Mouse (Mus musculus) limb, embryonic 10.5 days (tissue): ENCODE results near the gene Polr2l. TPM values are rescaled to one million over a fixed set of nuclear protein-coding genes. Genes with fewer than 3 reads are reported as not detected.

Source experiments
- DNase-seq: peaks from one replicate; pipeline ENCODE4 v3.0.0-alpha.2; 2017; ENCODE audit warnings: low spot score
- H3K27ac ChIP-seq: fragments of 300-500 bp; sonication (generic); 2 replicates; pipeline ENCODE4 v1.5.1; 2016; ENCODE audit warnings: mild to moderate bottlenecking
- H3K27me3 ChIP-seq: fragments of 300-500 bp; sonication (generic); 2 replicates; pipeline ENCODE4 v1.6.1; 2016; ENCODE audit warnings: low read depth, mild to moderate bottlenecking; ENCODE audit not compliant: poor library complexity, severe bottlenecking
- H3K36me3 ChIP-seq: fragments of 300-500 bp; sonication (generic); 2 replicates; pipeline ENCODE4 v1.6.1; 2016; ENCODE audit warnings: mild to moderate bottlenecking, moderate library complexity
- H3K4me1 ChIP-seq: fragments of 300-500 bp; sonication (generic); 2 replicates; pipeline ENCODE4 v1.6.1; 2016
- H3K4me3 ChIP-seq: fragments of 300-500 bp; sonication (generic); 2 replicates; pipeline ENCODE4 v1.5.1; 2016; ENCODE audit warnings: mild to moderate bottlenecking, moderate library complexity
- H3K9me3 ChIP-seq: fragments of 300-500 bp; sonication (generic); replicated peaks from 2 replicates; pipeline ENCODE4 v1.6.1; 2016; ENCODE audit warnings: mild to moderate bottlenecking
- WGBS: fragments of 180-500 bp; shearing (Covaris S2); methylation state at CpG from one replicate; pipeline ENCODE4 v1.1.7; 2016; 5-methylcytosine and 5-hydroxymethylcytosine counted together
- polyA plus RNA-seq: library from polyadenylated mRNA; unstranded; fragments of >200 nt; fragmentation: Nextera tagmentation; extraction: Ambion mirVana; gene quantifications from 2 replicates; pipeline ENCODE4 v1.2.1, GENCODE M21; 2016

Gene Polr2l
- polyA plus RNA-seq, 1 experiment from 2014 or later, result 77.2 TPM

DNA sequence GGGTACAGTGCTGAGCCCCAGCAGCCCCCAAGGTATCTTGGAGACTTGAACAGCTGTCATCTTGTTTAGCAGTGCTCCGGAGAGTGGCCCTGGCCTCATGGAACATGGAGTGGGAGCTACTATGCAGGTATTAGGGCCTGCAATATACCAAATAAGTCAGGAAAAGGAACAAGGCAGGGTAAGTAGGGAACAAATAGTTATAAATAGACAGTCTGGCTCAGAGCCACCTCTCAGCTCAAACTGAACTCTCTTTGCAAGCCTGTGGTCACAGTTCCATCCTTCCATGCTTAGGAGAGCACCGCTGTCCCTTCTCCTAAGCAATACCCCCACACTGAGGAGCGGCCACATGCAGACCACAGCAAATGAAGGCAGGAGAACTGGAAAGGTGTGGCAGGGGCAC lies 22.7 kb upstream of the Polr2l start:
- no peak for DNase-seq
- H3K4me3 ChIP-seq, result no peak overlapping the region
- peaks cover 42% of the 10 kb centered on the region for H3K36me3 ChIP-seq
- no peaks in the 10 kb centered on the region for H3K4me1 ChIP-seq
- no peak overlapping the region for H3K27ac ChIP-seq
- 95% methylated on average over 3 of the region's 3 CpGs for WGBS
- H3K27me3 ChIP-seq, result no peaks in the 10 kb centered on the region
- no peaks in the 10 kb centered on the region for H3K9me3 ChIP-seq

- Histone ChIP-seq H3K27ac (no peak overlapping the region), H3K36me3 (peaks cover 44% of the 10 kb centered on the region), H3K4me3 (no peak overlapping the region), H3K9me3 (no peaks in the 10 kb centered on the region), H3K27me3 (no peaks in the 10 kb centered on the region), H3K4me1 (no peaks in the 10 kb centered on the region)
- no peak for DNase-seq
- 96% methylated on average over 4 of the region's 4 CpGs for WGBS
Observed at GRCm38 (mm10) chr7:141495940-141496339, 21.0 kb upstream of the Polr2l start.

- peaks cover 44% of the 10 kb centered on the region for H3K36me3 ChIP-seq
Observed at GRCm38 (mm10) chr7:141495379-141495778, 20.4 kb upstream of the Polr2l start.

DNA sequence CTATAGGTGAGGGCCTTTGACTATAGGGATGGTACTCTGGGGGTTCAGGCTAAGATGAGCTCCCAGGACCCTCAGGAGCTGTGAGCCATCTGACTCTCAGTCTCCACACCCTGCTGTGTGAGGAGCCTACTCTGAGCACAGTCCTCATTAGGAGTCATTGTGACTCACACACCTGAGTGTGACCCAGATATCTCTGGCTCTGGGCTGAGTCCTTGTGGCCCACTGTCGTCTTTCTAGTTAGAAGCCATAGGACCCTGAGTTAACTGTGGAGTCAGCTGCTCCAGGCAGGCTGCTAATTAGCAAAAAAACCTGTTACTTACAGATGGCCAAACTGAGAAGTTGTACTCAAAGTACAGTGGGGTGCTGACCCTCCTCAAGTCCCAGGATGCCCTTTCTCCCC lies 18.8 kb upstream of the Polr2l start:
- Histone ChIP-seq H3K27me3 (no peaks in the 10 kb centered on the region), H3K36me3 (peaks cover 32% of the 10 kb centered on the region), H3K4me1 (no peaks in the 10 kb centered on the region), H3K4me3 (no peak overlapping the region), H3K9me3 (no peaks in the 10 kb centered on the region), H3K27ac (no peak overlapping the region)
- no peak for DNase-seq
- WGBS, result 87% methylated on average over 1 of the region's 1 CpGs

More at GRCm38 (mm10) chr7:141495379-141495778, 20.4 kb upstream of the Polr2l start:
- 84% methylated on average over 2 of the region's 2 CpGs for WGBS
- no peaks in the 10 kb centered on the region for H3K4me1 ChIP-seq
- no peak for DNase-seq
- no peak overlapping the region for H3K27ac ChIP-seq
- H3K27me3 ChIP-seq, result no peaks in the 10 kb centered on the region
- H3K9me3 ChIP-seq, result no peaks in the 10 kb centered on the region
- H3K4me3 ChIP-seq, result no peak overlapping the region

DNA sequence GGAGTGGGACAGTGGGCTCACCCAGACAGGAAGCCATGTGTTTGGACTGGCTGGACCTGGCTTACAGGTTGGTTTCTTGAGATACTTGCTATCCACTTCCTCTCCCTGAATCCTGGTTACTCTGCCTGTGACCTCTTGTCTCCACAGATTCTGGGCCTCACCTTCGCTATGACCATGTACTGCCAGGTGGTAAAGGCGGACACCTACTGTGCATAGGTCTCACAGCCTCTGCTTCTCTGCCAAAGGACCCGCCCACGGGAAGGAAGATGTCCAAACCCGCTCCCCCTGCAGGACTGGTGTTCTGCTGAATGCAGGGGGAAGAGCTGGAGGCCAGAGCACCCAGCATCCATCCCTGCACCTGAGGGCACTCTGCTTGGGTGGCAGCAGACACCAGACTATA lies 17.8 kb upstream of the Polr2l start:
- DNase-seq, result no peak
- Histone ChIP-seq H3K27me3 (no peaks in the 10 kb centered on the region), H3K4me3 (no peak overlapping the region), H3K4me1 (no peaks in the 10 kb centered on the region), H3K9me3 (no peaks in the 10 kb centered on the region), H3K27ac (no peak overlapping the region), H3K36me3 (peaks cover 32% of the 10 kb centered on the region)
- WGBS, result 93% methylated on average over 5 of the region's 5 CpGs

- WGBS, result 81% methylated on average over 2 of the region's 2 CpGs
- Histone ChIP-seq H3K36me3 (peaks cover 29% of the 10 kb centered on the region), H3K9me3 (no peaks in the 10 kb centered on the region), H3K27me3 (no peaks in the 10 kb centered on the region), H3K4me1 (no peaks in the 10 kb centered on the region), H3K27ac (no peak overlapping the region), H3K4me3 (no peak overlapping the region)
- no peak for DNase-seq
Observed at GRCm38 (mm10) chr7:141491151-141491550, 16.2 kb upstream of the Polr2l start.

GRCm38 (mm10) chr7:141487141-141487540 lies 12.2 kb upstream of the Polr2l start:
- Histone ChIP-seq H3K36me3 (peaks cover 8% of the 10 kb centered on the region), H3K27ac (no peak overlapping the region), H3K4me3 (no peak overlapping the region), H3K27me3 (peaks cover 26% of the 10 kb centered on the region), H3K4me1 (peaks cover 7% of the 10 kb centered on the region), H3K9me3 (no peaks in the 10 kb centered on the region)
- 84% methylated on average over 7 of the region's 7 CpGs for WGBS
- DNase-seq, result no peak

GRCm38 (mm10) chr7:141486239-141486638 lies 11.3 kb upstream of the Polr2l start:
- WGBS, result 94% methylated on average over 1 of the region's 1 CpGs
- H3K4me3 ChIP-seq, result no peak overlapping the region

DNA sequence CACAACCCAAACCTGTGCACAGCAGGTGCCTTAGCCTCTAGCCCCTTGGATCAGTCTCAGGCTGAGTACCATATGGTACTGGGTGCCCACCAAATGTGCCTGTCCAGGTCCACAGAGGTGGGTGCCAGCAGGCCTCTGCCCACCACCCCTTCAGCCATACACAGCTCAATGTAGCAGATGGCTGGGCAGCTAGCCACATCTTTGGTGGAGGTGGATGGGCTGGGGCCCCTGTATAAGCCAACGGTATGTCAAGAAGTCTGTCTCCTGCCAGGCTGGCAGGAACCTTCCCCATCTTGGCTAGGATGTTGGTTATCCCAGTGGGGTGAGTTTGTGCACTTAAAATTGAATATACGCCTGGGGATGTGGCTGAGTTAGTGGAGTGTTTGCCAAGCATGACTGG lies 10.7 kb upstream of the Polr2l start:
- Histone ChIP-seq H3K36me3 (0 out of 2 replicates have a peak, but pooled peaks cover 3% of the 10 kb centered on the region), H3K27ac (no peak overlapping the region), H3K27me3 (peaks cover 39% of the 10 kb centered on the region), H3K9me3 (no peaks in the 10 kb centered on the region), H3K4me3 (no peak overlapping the region), H3K4me1 (peaks cover 23% of the 10 kb centered on the region)
- WGBS, result 89% methylated on average over 2 of the region's 2 CpGs
- no peak for DNase-seq

More at GRCm38 (mm10) chr7:141486239-141486638, 11.3 kb upstream of the Polr2l start:
- Histone ChIP-seq H3K27me3 (peaks cover 35% of the 10 kb centered on the region), H3K9me3 (no peaks in the 10 kb centered on the region), H3K36me3 (0 out of 2 replicates have a peak, but pooled peaks cover 3% of the 10 kb centered on the region), H3K4me1 (peaks cover 16% of the 10 kb centered on the region), H3K27ac (no peak overlapping the region)
- DNase-seq, result no peak

DNA sequence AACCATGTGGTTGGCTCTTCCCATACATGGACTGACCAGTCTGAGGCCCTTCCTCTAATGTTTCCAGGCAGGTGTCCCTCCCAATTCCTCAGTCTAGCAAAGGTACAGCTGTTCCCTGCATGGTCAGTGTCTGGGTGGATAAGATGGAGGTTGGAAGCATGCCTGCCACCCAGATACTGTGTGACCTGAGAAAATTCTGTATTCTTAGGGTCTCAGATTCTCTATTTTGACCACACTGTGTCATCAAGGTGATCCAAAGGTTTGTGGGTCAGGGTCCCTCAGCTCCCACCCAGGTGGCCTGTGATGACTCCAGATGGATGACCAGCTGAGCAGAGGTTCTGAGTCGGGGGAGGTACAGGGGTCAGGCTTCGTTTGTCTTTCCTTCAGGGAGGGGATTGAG lies 10.3 kb upstream of the Polr2l start:
- no peak overlapping the region for H3K27ac ChIP-seq
- peaks cover 23% of the 10 kb centered on the region for H3K4me1 ChIP-seq
- no peak overlapping the region for H3K4me3 ChIP-seq
- peaks cover 39% of the 10 kb centered on the region for H3K27me3 ChIP-seq
- H3K9me3 ChIP-seq, result no peaks in the 10 kb centered on the region
- DNase-seq, result no peak
- 74% methylated on average over 2 of the region's 2 CpGs for WGBS
- 0 out of 2 replicates have a peak, but pooled peaks cover 3% of the 10 kb centered on the region for H3K36me3 ChIP-seq

- H3K36me3 ChIP-seq, result 0 out of 2 replicates have a peak, but pooled peaks cover 3% of the 10 kb centered on the region
- 78% methylated on average over 5 of the region's 5 CpGs for WGBS
- H3K27ac ChIP-seq, result no peak overlapping the region
- peaks cover 23% of the 10 kb centered on the region for H3K4me1 ChIP-seq
- H3K4me3 ChIP-seq, result no peak overlapping the region
- DNase-seq, result no peak
- no peaks in the 10 kb centered on the region for H3K9me3 ChIP-seq
- peaks cover 39% of the 10 kb centered on the region for H3K27me3 ChIP-seq
Observed at GRCm38 (mm10) chr7:141484186-141485120, 9.5 kb upstream of the Polr2l start.

- H3K27ac ChIP-seq, result no peak overlapping the region
- H3K36me3 ChIP-seq, result 0 out of 2 replicates have a peak, but pooled peaks cover 3% of the 10 kb centered on the region
- 77% methylated on average over 6 of the region's 6 CpGs for WGBS
- DNase-seq, result no peak
- H3K9me3 ChIP-seq, result no peaks in the 10 kb centered on the region
- H3K4me1 ChIP-seq, result peaks cover 26% of the 10 kb centered on the region
- H3K4me3 ChIP-seq, result no peak overlapping the region
- peaks cover 39% of the 10 kb centered on the region for H3K27me3 ChIP-seq
Observed at GRCm38 (mm10) chr7:141483114-141483653, 8.3 kb upstream of the Polr2l start.

- Histone ChIP-seq H3K27ac (no peak overlapping the region; the same call in 1 of the 2 replicates), H3K36me3 (0 out of 2 replicates have a peak, but pooled peaks cover 3% of the 10 kb centered on the region), H3K27me3 (peaks cover 39% of the 10 kb centered on the region), H3K9me3 (no peaks in the 10 kb centered on the region), H3K4me1 (peaks cover 32% of the 10 kb centered on the region), H3K4me3 (peak overlapping the region; percentile 69)
- 6% methylated on average over 11 of the region's 11 CpGs for WGBS
- DNase-seq, result no peak
Observed at GRCm38 (mm10) chr7:141482531-141483024, 7.6 kb upstream of the Polr2l start.
